Mouse (Mus musculus) heart, embryonic 16.5 days (tissue): Measurements from ENCODE around the gene Klf12. TPM values are rescaled to one million over a fixed set of nuclear protein-coding genes. Genes with fewer than 3 reads are reported as not detected.

ENCODE experiments used
- ATAC-seq: fragments of 200-750 bp; cut with Nextera tagmentation; replicated peaks from 2 replicates; pipeline ENCODE4 v1.8.0; 2017; ENCODE audit warnings: moderate number of reproducible peaks; ENCODE audit not compliant: insufficient read depth, low FRiP score; ENCODE audit errors: extremely low read depth
- H3K27ac ChIP-seq: fragments of 300-500 bp; sonication (generic); 2 replicates; pipeline ENCODE4 v1.5.1; 2014; ENCODE audit warnings: mild to moderate bottlenecking, low read length, control low read depth, moderate library complexity
- H3K27me3 ChIP-seq: fragments of 300-500 bp; sonication (generic); 2 replicates; pipeline ENCODE4 v1.6.1; 2014; ENCODE audit warnings: low read length, mixed read lengths; ENCODE audit not compliant: control insufficient read depth, insufficient read depth
- H3K36me3 ChIP-seq: fragments of 300-500 bp; sonication (generic); 2 replicates; pipeline ENCODE4 v1.6.1; 2014; ENCODE audit not compliant: control insufficient read depth, insufficient read depth
- H3K4me1 ChIP-seq: fragments of 300-500 bp; sonication (generic); 2 replicates; pipeline ENCODE4 v1.6.1; 2014; ENCODE audit warnings: low read length, mixed read lengths; ENCODE audit not compliant: control insufficient read depth, insufficient read depth
- H3K4me2 ChIP-seq: fragments of 300-500 bp; sonication (generic); 2 replicates; pipeline ENCODE4 v1.6.1; 2014; ENCODE audit warnings: low read depth, mild to moderate bottlenecking, control low read depth, low read length
- H3K4me3 ChIP-seq: fragments of 300-500 bp; sonication (generic); 2 replicates; pipeline ENCODE4 v1.5.1; 2014; ENCODE audit warnings: mild to moderate bottlenecking, control low read depth, low read length
- H3K9ac ChIP-seq: fragments of 300-500 bp; sonication (generic); 2 replicates; pipeline ENCODE4 v1.6.1; 2014; ENCODE audit warnings: low read length, control low read depth
- H3K9me3 ChIP-seq: fragments of 300-500 bp; sonication (generic); replicated peaks from 2 replicates; pipeline ENCODE4 v1.6.1; 2016; ENCODE audit warnings: low read length; ENCODE audit not compliant: control insufficient read depth
- WGBS: fragments of 180-500 bp; shearing (Covaris S2); extraction: QIAGEN DNeasy Blood & Tissue Kit; methylation state at CpG from one replicate; pipeline ENCODE4 v1.1.7; 2014; 5-methylcytosine and 5-hydroxymethylcytosine counted together
- polyA plus RNA-seq: library from polyadenylated mRNA; unstranded; fragments of >200 nt; fragmentation: Nextera tagmentation; extraction: Ambion mirVana; gene quantifications from 2 replicates; pipeline ENCODE4 v1.2.1, GENCODE M21; 2015

Gene Klf12
- polyA plus RNA-seq, 1 experiment from 2014 or later, result 5.9 TPM

DNA sequence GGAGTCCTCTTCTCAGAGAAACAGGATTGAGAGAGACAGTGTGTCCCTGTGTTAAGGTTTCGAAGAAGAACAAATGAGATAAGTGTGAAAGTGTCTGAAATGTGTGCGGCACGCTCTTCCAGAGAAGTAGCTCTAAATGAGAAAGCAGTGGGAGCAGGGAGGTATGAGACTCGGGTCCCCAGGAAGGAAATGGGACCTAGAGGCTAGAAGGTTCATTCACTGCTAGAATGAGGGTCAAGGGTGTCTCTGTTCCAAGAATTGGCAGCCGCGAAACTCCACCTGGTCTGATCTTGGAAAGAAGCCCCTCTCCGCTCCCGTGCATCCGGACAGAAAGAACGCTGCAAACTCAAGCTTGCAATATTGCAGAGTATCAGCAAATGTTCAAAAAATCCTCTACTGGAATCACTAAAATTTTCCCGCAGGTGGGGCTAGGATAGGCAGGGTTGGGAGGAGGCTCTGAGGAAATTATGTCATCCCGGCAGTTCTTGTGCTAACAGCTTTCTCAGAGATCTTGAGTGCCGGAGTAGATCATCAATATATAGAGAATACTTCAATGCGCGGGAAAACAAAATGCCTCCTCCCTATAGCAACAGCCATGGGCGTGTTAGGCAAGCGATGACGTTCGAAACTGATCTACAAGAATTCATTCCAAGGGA, 2.2 kb upstream of the Klf12 start:
- H3K4me2 ChIP-seq, result peak overlapping the region; percentile 97
- peak overlapping the region; percentile 81 for H3K4me3 ChIP-seq
- no peaks in the 10 kb centered on the region for H3K36me3 ChIP-seq
- no peak for ATAC-seq
- peak overlapping the region; percentile 78 for H3K27ac ChIP-seq
- no peaks in the 10 kb centered on the region for H3K27me3 ChIP-seq
- H3K9ac ChIP-seq, result peak overlapping the region; percentile 73
- H3K9me3 ChIP-seq, result no peaks in the 10 kb centered on the region
- 9% methylated on average over 19 of the region's 19 CpGs for WGBS
- peaks cover 13% of the 10 kb centered on the region; the same call in 1 of the 2 replicates for H3K4me1 ChIP-seq

DNA sequence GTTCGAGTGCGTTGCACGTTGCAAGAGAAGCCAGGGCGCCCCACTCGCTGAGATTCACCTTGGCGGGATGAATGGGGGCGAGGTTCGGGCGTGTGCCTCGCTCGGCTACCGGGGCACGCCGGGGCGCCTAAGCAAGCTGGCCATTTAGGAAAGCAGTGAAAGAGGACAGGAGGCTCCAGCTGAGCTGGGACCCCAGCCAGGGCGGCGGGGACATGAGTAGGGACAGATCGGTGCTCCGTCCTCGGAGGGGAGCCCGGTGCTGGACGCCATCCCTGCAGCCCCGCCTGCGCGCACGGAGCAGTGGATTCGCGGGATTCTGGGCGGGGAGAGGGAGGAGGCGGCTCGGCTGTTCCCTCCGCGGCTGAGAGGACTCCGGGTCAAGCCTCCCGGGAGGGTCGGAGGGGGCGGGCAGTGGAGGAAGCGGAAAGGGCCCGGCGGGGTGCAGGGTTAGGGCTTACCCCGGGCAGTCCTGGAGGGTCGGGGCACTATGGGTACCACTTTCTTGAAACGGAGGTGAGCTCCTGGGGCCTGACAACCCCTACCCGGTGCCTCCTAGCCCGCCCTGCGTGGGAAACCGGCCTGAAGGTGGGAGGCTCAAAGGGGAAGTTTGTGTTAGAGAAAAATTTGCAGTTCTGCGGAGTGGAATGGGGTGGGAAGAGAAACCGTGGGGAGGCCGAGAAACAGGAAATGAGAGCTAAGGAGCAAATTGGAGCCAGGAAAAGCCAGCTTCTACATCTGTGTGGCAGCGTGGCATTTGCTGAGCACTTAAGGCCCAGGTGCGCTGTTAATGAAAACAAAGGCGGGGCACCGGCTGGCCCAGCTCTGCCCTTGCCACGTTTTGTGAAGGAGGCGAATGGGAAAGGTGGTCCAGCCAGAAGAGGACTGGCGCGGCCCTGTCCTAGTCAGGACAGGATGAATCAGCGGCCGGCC, 1.4 kb upstream of the Klf12 start:
- Histone ChIP-seq H3K9me3 (no peaks in the 10 kb centered on the region), H3K4me3 (peak overlapping the region; percentile 81), H3K9ac (peak overlapping the region; percentile 73), H3K4me1 (peaks cover 13% of the 10 kb centered on the region; the same call in 1 of the 2 replicates), H3K4me2 (peak overlapping the region; percentile 97), H3K27me3 (no peaks in the 10 kb centered on the region), H3K27ac (peak overlapping the region; percentile 78), H3K36me3 (no peaks in the 10 kb centered on the region)
- peak; percentile 41 for ATAC-seq
- under 1% methylated on average over 60 of the region's 60 CpGs for WGBS

DNA sequence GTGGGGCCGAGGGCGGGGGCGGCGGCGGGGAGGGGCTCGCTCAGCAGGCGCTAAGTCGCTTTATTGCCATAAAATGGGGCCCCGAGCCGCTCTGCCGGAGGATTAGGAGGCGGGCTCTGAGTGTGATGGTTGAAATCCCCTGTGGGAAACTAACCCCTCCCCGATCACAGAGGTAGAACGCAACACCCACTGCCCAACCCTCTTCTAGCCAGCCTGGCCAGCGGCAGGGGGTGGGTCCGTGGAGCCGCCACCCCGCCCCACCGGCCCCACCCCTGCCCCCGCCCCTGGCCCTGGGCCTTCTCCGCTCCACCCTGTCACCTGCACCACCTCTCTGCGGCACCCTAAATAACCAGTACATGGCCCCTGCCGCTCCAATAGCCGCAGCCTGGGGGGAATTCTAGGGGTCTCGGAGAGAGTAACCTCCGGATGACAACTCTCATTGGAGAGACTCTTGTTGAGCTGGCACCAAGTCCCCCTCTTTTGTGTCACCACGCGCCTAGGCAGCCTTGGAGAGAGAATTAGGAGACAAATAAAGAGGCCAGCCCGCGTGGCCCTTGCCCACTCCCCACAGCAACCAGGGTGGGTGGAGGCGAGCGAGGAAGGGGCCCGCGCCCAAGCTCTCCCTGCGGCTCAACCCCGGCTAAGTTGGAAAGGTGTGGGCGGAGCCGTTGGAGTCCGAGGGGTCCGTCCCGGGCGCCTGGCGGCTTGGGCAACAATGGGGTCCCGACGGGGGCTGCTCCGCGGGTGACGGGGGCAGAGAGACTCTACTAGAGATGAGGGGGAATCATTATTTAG, 579 bp upstream of the Klf12 start:
- ATAC-seq, result peak; percentile 85
- Histone ChIP-seq H3K4me1 (peaks cover 13% of the 10 kb centered on the region; the same call in 1 of the 2 replicates), H3K4me3 (peak overlapping the region; percentile 81), H3K9me3 (no peaks in the 10 kb centered on the region), H3K9ac (peak overlapping the region; percentile 73), H3K27ac (peak overlapping the region; percentile 78), H3K27me3 (no peaks in the 10 kb centered on the region), H3K4me2 (peak overlapping the region; percentile 97), H3K36me3 (no peaks in the 10 kb centered on the region)
- under 1% methylated on average over 48 of the region's 48 CpGs for WGBS

DNA sequence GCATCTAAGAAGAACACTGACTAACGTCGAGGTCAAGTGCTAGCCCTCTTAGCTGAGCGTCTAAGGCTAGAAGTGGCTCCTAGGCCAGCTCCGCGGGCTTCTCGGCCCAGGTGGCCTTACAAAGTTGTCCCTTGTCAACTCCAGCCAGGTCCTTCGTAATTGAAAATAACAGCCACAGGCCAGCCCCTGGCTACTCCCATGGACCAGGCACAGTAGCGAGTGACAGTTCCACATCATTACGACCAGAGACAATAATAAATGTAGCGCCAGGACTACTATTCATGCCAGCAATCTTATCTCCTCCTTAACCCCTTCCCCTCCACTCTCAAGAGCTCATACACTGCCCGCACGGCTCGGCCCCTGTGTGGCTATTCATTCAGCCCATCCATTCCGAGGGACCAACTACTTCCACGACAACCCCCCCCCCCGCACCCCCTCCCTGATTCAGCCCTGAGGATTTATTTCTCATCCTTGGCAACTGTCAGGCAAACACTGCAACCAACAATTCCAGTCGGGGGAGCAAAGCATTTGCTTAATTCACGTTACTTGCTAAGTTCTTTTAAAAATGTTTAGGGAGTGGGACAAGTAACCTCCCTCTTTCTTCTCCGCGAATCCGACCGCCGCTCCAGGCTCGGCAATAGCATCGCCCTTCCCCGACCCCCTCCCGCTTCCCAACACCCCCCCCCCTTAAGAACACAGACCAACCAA, 914 bp downstream of the Klf12 start:
- Histone ChIP-seq H3K27ac (peak overlapping the region; percentile 78), H3K27me3 (no peaks in the 10 kb centered on the region), H3K4me1 (peaks cover 13% of the 10 kb centered on the region; the same call in 1 of the 2 replicates), H3K9ac (peak overlapping the region; percentile 73), H3K4me2 (peak overlapping the region; percentile 97), H3K36me3 (no peaks in the 10 kb centered on the region), H3K9me3 (0 out of 2 replicates have a peak, but pooled peaks cover 3% of the 10 kb centered on the region), H3K4me3 (peak overlapping the region; percentile 81)
- under 1% methylated on average over 27 of the region's 27 CpGs for WGBS
- no peak for ATAC-seq

DNA sequence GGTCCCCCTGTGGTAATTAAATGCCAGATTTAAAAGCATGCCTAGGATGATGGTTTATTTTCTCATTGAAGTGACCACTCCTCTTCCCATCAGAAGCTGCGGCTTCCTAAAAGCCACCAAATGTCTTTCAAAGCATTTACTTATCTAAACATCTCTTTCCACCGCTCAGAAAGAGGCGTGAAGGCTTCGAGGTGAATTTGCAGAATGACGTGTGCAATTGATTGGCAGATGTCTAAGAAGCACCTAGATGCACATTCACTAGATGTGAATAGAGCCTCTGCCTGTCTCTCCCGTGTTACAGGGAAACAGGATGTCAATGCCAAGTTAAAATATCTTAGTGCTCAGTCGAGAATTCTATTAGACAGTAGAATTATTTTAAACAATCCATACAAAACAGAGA, 1.8 kb downstream of the Klf12 start:
- Histone ChIP-seq H3K4me1 (peaks cover 13% of the 10 kb centered on the region; the same call in 1 of the 2 replicates), H3K27ac (no peak overlapping the region), H3K36me3 (no peaks in the 10 kb centered on the region), H3K4me3 (peak overlapping the region; percentile 18; the same call in 1 of the 2 replicates), H3K4me2 (peak overlapping the region; percentile 97), H3K27me3 (no peaks in the 10 kb centered on the region), H3K9ac (peak overlapping the region; percentile 43; the same call in 1 of the 2 replicates), H3K9me3 (0 out of 2 replicates have a peak, but pooled peaks cover 3% of the 10 kb centered on the region)
- WGBS, result 12% methylated on average over 7 of the region's 7 CpGs
- no peak for ATAC-seq

DNA sequence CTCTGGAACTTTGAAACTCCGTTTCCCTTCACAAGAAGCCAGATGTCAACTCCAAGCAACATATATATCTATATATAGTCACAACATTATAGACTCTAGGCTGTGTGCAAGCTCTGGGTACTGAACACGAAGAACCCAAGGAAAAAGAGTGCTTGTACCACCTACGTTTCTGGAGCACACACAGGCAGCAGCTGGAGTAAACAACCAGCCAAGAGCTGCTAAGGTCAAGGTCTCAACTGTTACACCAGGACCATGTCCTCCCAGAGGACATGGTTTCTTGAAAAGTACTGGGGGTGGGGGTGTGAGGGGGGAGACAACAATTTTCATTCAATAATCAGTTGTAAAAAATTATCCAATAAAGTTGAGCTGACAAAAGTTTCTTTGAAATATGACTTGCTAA, 2.7 kb downstream of the Klf12 start:
- peaks cover 10% of the 10 kb centered on the region; the same call in 1 of the 2 replicates for H3K4me1 ChIP-seq
- H3K9ac ChIP-seq, result no peak overlapping the region
- no peaks in the 10 kb centered on the region for H3K36me3 ChIP-seq
- H3K27ac ChIP-seq, result no peak overlapping the region
- no peak overlapping the region for H3K4me2 ChIP-seq
- H3K4me3 ChIP-seq, result no peak overlapping the region
- WGBS, result 46% methylated on average over 3 of the region's 3 CpGs
- H3K9me3 ChIP-seq, result 0 out of 2 replicates have a peak, but pooled peaks cover 3% of the 10 kb centered on the region
- ATAC-seq, result no peak
- no peaks in the 10 kb centered on the region for H3K27me3 ChIP-seq

DNA sequence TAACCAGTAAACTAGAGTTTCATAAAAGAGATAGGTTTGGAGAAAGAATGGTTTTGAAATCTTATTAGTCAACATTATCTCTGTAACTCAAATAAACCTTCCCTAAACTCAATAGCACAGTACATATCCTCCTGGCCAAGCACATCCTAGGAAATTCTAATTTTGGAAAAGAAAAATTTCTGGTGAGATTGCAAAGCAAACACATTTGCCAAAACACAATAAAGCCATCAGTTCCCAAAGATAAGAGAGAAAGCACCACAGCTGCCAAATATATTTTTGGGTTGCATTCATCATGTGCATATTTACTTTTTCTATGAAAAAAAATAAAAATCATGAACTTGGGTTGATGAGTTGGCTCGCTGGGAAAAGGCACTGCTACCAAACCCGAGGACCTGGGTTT, 10.3 kb downstream of the Klf12 start:
- no peaks in the 10 kb centered on the region for H3K27me3 ChIP-seq
- H3K4me3 ChIP-seq, result no peak overlapping the region
- no peaks in the 10 kb centered on the region for H3K4me1 ChIP-seq
- H3K36me3 ChIP-seq, result no peaks in the 10 kb centered on the region
- no peak for ATAC-seq
- WGBS, result 74% methylated on average over 2 of the region's 2 CpGs
- H3K4me2 ChIP-seq, result no peak overlapping the region
- no peaks in the 10 kb centered on the region for H3K9me3 ChIP-seq
- no peak overlapping the region for H3K9ac ChIP-seq
- no peak overlapping the region for H3K27ac ChIP-seq

DNA sequence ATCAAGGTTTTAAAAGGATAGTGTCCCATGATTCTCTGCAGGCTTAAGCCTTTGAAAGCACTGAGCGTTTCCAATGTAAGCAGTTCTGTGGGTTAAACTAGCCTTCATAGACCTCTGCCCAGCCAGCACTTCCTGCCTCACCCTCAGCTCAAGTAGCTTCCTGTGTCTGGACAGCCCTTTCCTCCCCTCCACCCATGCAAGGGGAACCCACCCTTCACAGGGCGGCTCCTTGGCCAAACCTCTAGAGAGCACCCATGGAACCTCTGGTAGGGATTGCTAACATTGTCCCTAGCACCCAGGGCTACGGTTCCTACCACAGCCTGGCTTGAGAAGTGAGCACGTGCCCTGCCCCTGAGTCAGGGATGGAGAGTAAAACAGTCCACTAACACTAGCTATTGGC, 23.9 kb downstream of the Klf12 start:
- no peaks in the 10 kb centered on the region for H3K36me3 ChIP-seq
- H3K4me1 ChIP-seq, result peaks cover 3% of the 10 kb centered on the region
- H3K27ac ChIP-seq, result peak overlapping the region; percentile 37; the same call in 1 of the 2 replicates
- H3K4me2 ChIP-seq, result no peak overlapping the region
- no peaks in the 10 kb centered on the region for H3K9me3 ChIP-seq
- 0 out of 2 replicates have a peak, but pooled peaks have one; percentile 41 for ATAC-seq
- no peaks in the 10 kb centered on the region for H3K27me3 ChIP-seq
- H3K4me3 ChIP-seq, result no peak overlapping the region
- no peak overlapping the region for H3K9ac ChIP-seq
- WGBS, result 60% methylated on average over 4 of the region's 4 CpGs
